Mouse (Mus musculus) bone marrow macrophage, adult 2 months (primary cell): ENCODE measurements around the gene Tctex1d2.

ENCODE experiments used
- CTCF ChIP-seq: IDR thresholded peaks from 2 replicates; pipeline ENCODE4 v1.5.1; 2012; ENCODE audit warnings: low read depth, mild to moderate bottlenecking, low read length, moderate library complexity
- POLR2A ChIP-seq: IDR thresholded peaks from 2 replicates; pipeline ENCODE4 v1.6.1; 2012; ENCODE audit warnings: mild to moderate bottlenecking, low read depth, low read length, borderline replicate concordance

DNA sequence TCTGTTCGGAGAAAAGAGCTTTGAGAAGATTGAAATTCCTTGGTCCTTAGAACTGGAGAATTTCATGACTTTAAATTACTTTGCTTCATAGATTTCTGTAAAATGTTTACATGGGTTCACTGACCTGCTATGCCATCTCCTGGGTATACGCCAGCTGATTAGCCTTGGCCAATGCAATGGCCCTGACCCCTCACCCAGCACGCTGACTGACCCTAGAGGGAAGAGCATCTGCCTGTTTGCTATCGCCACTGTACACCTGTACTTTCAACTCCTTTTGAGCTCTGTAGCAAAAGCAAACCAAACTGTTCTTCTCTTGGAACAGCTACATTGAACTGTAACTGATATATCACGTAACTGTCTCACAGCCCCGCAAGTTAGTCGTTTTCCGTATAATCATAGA, 33.6 kb downstream of the Tctex1d2 start:
- TF ChIP-seq CTCF: no peak
- no peak for TF ChIP-seq POLR2A
